Mouse (Mus musculus) stomach, embryonic 16.5 days (tissue): ENCODE results near the gene Plin1. TPM values are rescaled to one million over a fixed set of nuclear protein-coding genes. Genes with fewer than 3 reads are reported as not detected.

Experiments
- ATAC-seq: fragments of 200-750 bp; cut with Nextera tagmentation; 2 replicates; pipeline ENCODE4 v1.8.0; 2017; ENCODE audit warnings: moderate number of reproducible peaks, moderate TSS enrichment; ENCODE audit not compliant: insufficient read depth, low FRiP score
- H3K27ac ChIP-seq: fragments of 300-500 bp; sonication (generic); 2 replicates; pipeline ENCODE4 v1.5.1; 2014; ENCODE audit warnings: low read length
- H3K27me3 ChIP-seq: fragments of 300-500 bp; sonication (generic); 2 replicates; pipeline ENCODE4 v1.6.1; 2014; ENCODE audit warnings: low read length, control low read depth, mixed read lengths; ENCODE audit not compliant: control insufficient read depth, insufficient read depth
- H3K36me3 ChIP-seq: fragments of 300-500 bp; sonication (generic); 2 replicates; pipeline ENCODE4 v1.6.1; 2014; ENCODE audit warnings: low read length; ENCODE audit not compliant: control insufficient read depth, insufficient read depth
- H3K4me1 ChIP-seq: fragments of 300-500 bp; sonication (generic); 2 replicates; pipeline ENCODE4 v1.6.1; 2014; ENCODE audit warnings: low read length, control low read depth, mixed read lengths; ENCODE audit not compliant: control insufficient read depth, insufficient read depth
- H3K4me2 ChIP-seq: fragments of 300-500 bp; sonication (generic); 2 replicates; pipeline ENCODE4 v1.6.1; 2014; ENCODE audit warnings: low read depth, low read length, mixed read lengths
- H3K4me3 ChIP-seq: fragments of 300-500 bp; sonication (generic); replicated peaks from 2 replicates; pipeline ENCODE4 v1.5.1; 2014; ENCODE audit warnings: mild to moderate bottlenecking, low read length
- H3K9ac ChIP-seq: fragments of 300-500 bp; sonication (generic); 2 replicates; pipeline ENCODE4 v1.6.1; 2014; ENCODE audit warnings: low read length
- H3K9me3 ChIP-seq: fragments of 300-500 bp; sonication (generic); replicated peaks from 2 replicates; pipeline ENCODE4 v1.6.1; 2016; ENCODE audit warnings: low read length, control low read depth; ENCODE audit not compliant: control insufficient read depth
- WGBS: fragments of 180-500 bp; shearing (Covaris S2); extraction: QIAGEN DNeasy Blood & Tissue Kit; methylation state at CpG from one replicate; pipeline ENCODE4 v1.1.7; 2014; 5-methylcytosine and 5-hydroxymethylcytosine counted together
- polyA plus RNA-seq: library from polyadenylated mRNA; unstranded; fragments of >200 nt; fragmentation: Nextera tagmentation; extraction: Ambion mirVana; gene quantifications from 2 replicates; pipeline ENCODE4 v1.2.1, GENCODE M21; 2015

Plin1 gene
- polyA plus RNA-seq, 1 experiment from 2014 or later, result not detected

GRCm38 (mm10) chr7:79742277-79742658 is 9.6 kb upstream of the Plin1 start:
- H3K4me1 ChIP-seq, result peaks cover 5% of the 10 kb centered on the region
- no peak overlapping the region for H3K27ac ChIP-seq
- no peak for ATAC-seq
- H3K27me3 ChIP-seq, result no peaks in the 10 kb centered on the region
- WGBS, result 13% methylated on average over 11 of the region's 11 CpGs
- H3K9me3 ChIP-seq, result no peaks in the 10 kb centered on the region
- H3K36me3 ChIP-seq, result peaks cover 5% of the 10 kb centered on the region; the same call in 1 of the 2 replicates
- H3K4me3 ChIP-seq, result peak overlapping the region; percentile 83
- peak overlapping the region; percentile 95 for H3K4me2 ChIP-seq
- peak overlapping the region; percentile 80 for H3K9ac ChIP-seq

GRCm38 (mm10) chr7:79740279-79740678 is 7.6 kb upstream of the Plin1 start:
- H3K9ac ChIP-seq, result no peak overlapping the region
- ATAC-seq, result no peak
- H3K27me3 ChIP-seq, result no peaks in the 10 kb centered on the region
- peaks cover 7% of the 10 kb centered on the region; the same call in 1 of the 2 replicates for H3K36me3 ChIP-seq
- H3K9me3 ChIP-seq, result no peaks in the 10 kb centered on the region
- H3K4me3 ChIP-seq, result no peak overlapping the region
- no peak overlapping the region for H3K4me2 ChIP-seq
- peaks cover 5% of the 10 kb centered on the region for H3K4me1 ChIP-seq
- WGBS, result 82% methylated on average over 4 of the region's 4 CpGs
- H3K27ac ChIP-seq, result no peak overlapping the region

GRCm38 (mm10) chr7:79738913-79739312 is 6.2 kb upstream of the Plin1 start:
- no peak for ATAC-seq
- no peak overlapping the region for H3K9ac ChIP-seq
- peaks cover 7% of the 10 kb centered on the region; the same call in 1 of the 2 replicates for H3K36me3 ChIP-seq
- no peaks in the 10 kb centered on the region for H3K9me3 ChIP-seq
- H3K4me3 ChIP-seq, result no peak overlapping the region
- H3K27me3 ChIP-seq, result no peaks in the 10 kb centered on the region
- no peak overlapping the region for H3K27ac ChIP-seq
- H3K4me2 ChIP-seq, result no peak overlapping the region
- H3K4me1 ChIP-seq, result peaks cover 5% of the 10 kb centered on the region
- 74% methylated on average over 2 of the region's 2 CpGs for WGBS

- ATAC-seq, result no peak
- Histone ChIP-seq H3K27me3 (no peaks in the 10 kb centered on the region), H3K4me1 (no peaks in the 10 kb centered on the region), H3K9me3 (no peaks in the 10 kb centered on the region), H3K9ac (no peak overlapping the region), H3K36me3 (peaks cover 7% of the 10 kb centered on the region; the same call in 1 of the 2 replicates), H3K4me3 (no peak overlapping the region), H3K4me2 (no peak overlapping the region), H3K27ac (no peak overlapping the region)
- 75% methylated on average over 14 of the region's 14 CpGs for WGBS
These were observed 3.8 kb upstream of the Plin1 start for GRCm38 (mm10) chr7:79736511-79736910.

- Histone ChIP-seq H3K4me1 (no peaks in the 10 kb centered on the region), H3K36me3 (peaks cover 7% of the 10 kb centered on the region; the same call in 1 of the 2 replicates), H3K9ac (no peak overlapping the region), H3K27ac (no peak overlapping the region), H3K9me3 (no peaks in the 10 kb centered on the region), H3K4me2 (no peak overlapping the region), H3K4me3 (no peak overlapping the region), H3K27me3 (no peaks in the 10 kb centered on the region)
- 70% methylated on average over 8 of the region's 8 CpGs for WGBS
- no peak for ATAC-seq
These were observed 1.9 kb upstream of the Plin1 start for GRCm38 (mm10) chr7:79734563-79734962.

- H3K27me3 ChIP-seq, result no peaks in the 10 kb centered on the region
- no peaks in the 10 kb centered on the region for H3K9me3 ChIP-seq
- ATAC-seq, result no peak
- H3K4me1 ChIP-seq, result no peaks in the 10 kb centered on the region
- no peak overlapping the region for H3K27ac ChIP-seq
- no peak overlapping the region for H3K4me2 ChIP-seq
- no peak overlapping the region for H3K9ac ChIP-seq
- 76% methylated on average over 13 of the region's 13 CpGs for whole genome bisulfite sequencing
- H3K4me3 ChIP-seq, result no peak overlapping the region
- H3K36me3 ChIP-seq, result no peaks in the 10 kb centered on the region
These were observed 1.3 kb downstream of the Plin1 start for GRCm38 (mm10) chr7:79731438-79731837.

GRCm38 (mm10) chr7:79729743-79730370 is 2.8 kb downstream of the Plin1 start:
- Histone ChIP-seq H3K4me1 (no peaks in the 10 kb centered on the region), H3K4me3 (no peak overlapping the region), H3K36me3 (no peaks in the 10 kb centered on the region), H3K9me3 (no peaks in the 10 kb centered on the region), H3K4me2 (no peak overlapping the region), H3K27ac (no peak overlapping the region), H3K27me3 (no peaks in the 10 kb centered on the region), H3K9ac (no peak overlapping the region)
- 61% methylated on average over 11 of the region's 11 CpGs for WGBS
- ATAC-seq, result no peak

GRCm38 (mm10) chr7:79729169-79729568 is 3.5 kb downstream of the Plin1 start:
- Histone ChIP-seq H3K27ac (no peak overlapping the region), H3K4me3 (no peak overlapping the region), H3K9me3 (no peaks in the 10 kb centered on the region), H3K36me3 (no peaks in the 10 kb centered on the region), H3K4me2 (no peak overlapping the region), H3K4me1 (no peaks in the 10 kb centered on the region), H3K27me3 (no peaks in the 10 kb centered on the region), H3K9ac (no peak overlapping the region)
- no peak for ATAC-seq
- 6% methylated on average over 8 of the region's 8 CpGs for WGBS

- Histone ChIP-seq H3K4me2 (no peak overlapping the region), H3K27me3 (no peaks in the 10 kb centered on the region), H3K4me3 (no peak overlapping the region), H3K36me3 (no peaks in the 10 kb centered on the region), H3K9ac (no peak overlapping the region), H3K27ac (no peak overlapping the region), H3K4me1 (no peaks in the 10 kb centered on the region), H3K9me3 (no peaks in the 10 kb centered on the region)
- peak; percentile 39 for ATAC-seq
- WGBS, result 28% methylated on average over 6 of the region's 6 CpGs
These were observed 4.5 kb downstream of the Plin1 start for GRCm38 (mm10) chr7:79728219-79728618.
